Mouse (Mus musculus): Measurements from ENCODE around the gene Zeb2. TPM values are rescaled to one million over a fixed set of nuclear protein-coding genes. Genes with fewer than 3 reads are reported as not detected.

Gene Zeb2
- polyA plus RNA-seq, 1 experiment from 2014 or later, result 28.0 TPM

DNA sequence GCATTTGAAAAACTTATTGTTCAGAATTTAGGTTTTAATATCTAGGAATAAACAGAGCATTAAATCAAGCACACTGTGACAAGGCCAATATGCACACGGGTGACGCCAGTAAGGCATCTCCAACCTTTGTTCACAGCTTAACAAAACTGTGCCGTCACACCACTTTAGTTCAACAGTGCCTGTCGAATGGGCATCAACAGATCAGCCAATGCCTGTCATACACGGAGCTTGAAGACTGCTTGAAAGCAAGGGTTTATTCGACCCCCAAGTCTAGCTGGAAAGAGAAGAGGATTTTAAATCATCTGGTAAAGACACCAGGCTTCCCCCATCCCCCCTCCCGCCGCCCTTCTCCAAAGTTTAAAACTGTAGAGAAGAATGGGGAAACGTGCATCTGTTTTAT, 21.4 kb downstream of the Zeb2 start:
- Histone ChIP-seq H3K27me3 (replicated peaks) (no peaks in the 10 kb centered on the region), H3K4me2 (no peak overlapping the region), H3K9ac (no peak overlapping the region), H3K4me1 (replicated peaks) (peaks cover 60% of the 10 kb centered on the region), H3K4me3 (no peak overlapping the region), H3K36me3 (peaks cover 11% of the 10 kb centered on the region; the same call in 1 of the 2 replicates), H3K9me3 (replicated peaks) (no peaks in the 10 kb centered on the region), H3K27ac (ENCODE audit: poor library complexity, severe bottlenecking) (no peak overlapping the region)
- no peak for ATAC-seq (ENCODE audit: insufficient number of reproducible peaks, low FRiP score)
- WGBS, result 53% methylated on average over 9 of the region's 9 CpGs

DNA sequence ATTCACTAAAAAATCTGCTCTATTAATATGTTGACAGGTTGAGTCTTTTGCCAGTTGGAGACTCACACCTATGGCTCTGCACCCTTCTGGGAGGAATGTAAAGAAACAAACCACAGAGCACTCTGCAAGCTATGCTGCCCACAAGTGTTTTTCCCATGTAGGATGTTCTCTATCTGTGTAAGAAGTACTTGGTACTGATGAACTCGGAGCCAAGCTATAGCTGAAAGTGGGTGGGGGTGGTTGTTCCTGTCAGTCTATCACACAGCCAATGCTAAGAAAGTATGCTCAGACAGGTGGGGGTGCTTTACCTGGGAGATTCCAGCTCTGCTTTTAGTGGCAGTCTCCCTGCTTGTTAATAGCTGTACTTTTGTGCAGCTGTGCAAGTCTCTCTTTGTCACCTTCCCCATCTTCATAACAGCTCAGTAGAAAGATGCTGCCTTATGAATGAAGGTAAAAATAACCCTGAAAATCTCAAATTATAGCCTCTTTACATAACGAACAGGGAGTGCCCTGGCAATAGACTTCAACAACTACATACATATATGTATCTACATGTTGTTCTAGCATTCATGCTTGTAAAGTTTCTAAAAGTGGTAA, 22.7 kb downstream of the Zeb2 start:
- no peak overlapping the region for H3K4me2 ChIP-seq
- peaks cover 59% of the 10 kb centered on the region for H3K4me1 ChIP-seq (replicated peaks)
- H3K9me3 ChIP-seq (replicated peaks), result no peaks in the 10 kb centered on the region
- no peak overlapping the region for H3K4me3 ChIP-seq
- peaks cover 11% of the 10 kb centered on the region; the same call in 1 of the 2 replicates for H3K36me3 ChIP-seq
- ATAC-seq (ENCODE audit: insufficient number of reproducible peaks, low FRiP score), result no peak
- WGBS, result 63% methylated on average over 2 of the region's 2 CpGs
- H3K27me3 ChIP-seq (replicated peaks), result no peaks in the 10 kb centered on the region
- H3K9ac ChIP-seq, result no peak overlapping the region
- H3K27ac ChIP-seq (ENCODE audit: poor library complexity, severe bottlenecking), result 0 out of 2 replicates have a peak overlapping the region, but pooled peaks have one; percentile 9

DNA sequence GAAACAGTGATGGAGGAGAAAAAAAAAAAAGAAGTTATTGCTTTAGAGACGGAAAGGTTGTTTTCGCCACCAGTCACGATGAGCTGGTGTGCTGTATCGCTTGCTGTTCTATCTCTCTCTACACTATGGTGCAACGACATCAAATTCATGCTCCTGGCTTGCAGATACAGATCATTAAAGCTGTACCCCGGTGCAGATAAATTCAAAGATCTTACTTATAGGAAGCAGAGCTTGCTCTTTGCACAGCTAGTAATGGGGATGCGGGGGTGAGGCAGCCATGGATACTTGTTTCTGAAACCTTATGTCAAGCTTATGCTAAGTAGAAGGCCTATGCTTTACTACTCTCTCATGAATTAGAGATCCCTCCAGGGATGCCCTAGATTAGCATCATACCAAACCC, 23.7 kb downstream of the Zeb2 start:
- Histone ChIP-seq H3K4me1 (replicated peaks) (peaks cover 62% of the 10 kb centered on the region), H3K9ac (no peak overlapping the region), H3K4me3 (no peak overlapping the region), H3K9me3 (replicated peaks) (no peaks in the 10 kb centered on the region), H3K4me2 (no peak overlapping the region), H3K36me3 (peaks cover 11% of the 10 kb centered on the region; the same call in 1 of the 2 replicates), H3K27me3 (replicated peaks) (no peaks in the 10 kb centered on the region), H3K27ac (ENCODE audit: poor library complexity, severe bottlenecking) (no peak overlapping the region)
- no peak for ATAC-seq (ENCODE audit: insufficient number of reproducible peaks, low FRiP score)
- 95% methylated on average over 7 of the region's 7 CpGs for WGBS

DNA sequence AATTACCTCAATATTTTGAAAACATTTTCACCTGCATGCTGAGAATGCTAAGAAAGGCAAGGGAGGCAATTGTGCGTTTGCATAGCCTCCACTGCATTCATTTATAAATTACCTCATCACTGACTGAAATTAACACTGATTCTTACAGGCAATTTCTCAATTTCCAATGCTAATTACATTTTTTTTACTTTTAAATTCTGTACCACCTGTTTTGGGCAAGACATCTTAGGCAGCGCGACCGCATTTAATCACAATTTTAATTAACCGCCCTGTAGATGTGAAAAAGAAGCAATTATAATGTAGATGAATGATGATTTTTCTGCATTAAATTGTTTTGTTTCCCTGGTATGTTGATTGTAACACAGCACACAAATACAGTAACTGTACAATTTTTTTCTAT, 24.5 kb downstream of the Zeb2 start:
- H3K4me1 ChIP-seq (replicated peaks), result peaks cover 62% of the 10 kb centered on the region
- H3K9ac ChIP-seq, result no peak overlapping the region
- peaks cover 11% of the 10 kb centered on the region; the same call in 1 of the 2 replicates for H3K36me3 ChIP-seq
- no peaks in the 10 kb centered on the region for H3K27me3 ChIP-seq (replicated peaks)
- H3K4me3 ChIP-seq, result no peak overlapping the region
- ATAC-seq (ENCODE audit: insufficient number of reproducible peaks, low FRiP score), result no peak
- no peak overlapping the region for H3K4me2 ChIP-seq
- WGBS, result 96% methylated on average over 5 of the region's 5 CpGs
- H3K27ac ChIP-seq (ENCODE audit: poor library complexity, severe bottlenecking), result no peak overlapping the region
- H3K9me3 ChIP-seq (replicated peaks), result no peaks in the 10 kb centered on the region

DNA sequence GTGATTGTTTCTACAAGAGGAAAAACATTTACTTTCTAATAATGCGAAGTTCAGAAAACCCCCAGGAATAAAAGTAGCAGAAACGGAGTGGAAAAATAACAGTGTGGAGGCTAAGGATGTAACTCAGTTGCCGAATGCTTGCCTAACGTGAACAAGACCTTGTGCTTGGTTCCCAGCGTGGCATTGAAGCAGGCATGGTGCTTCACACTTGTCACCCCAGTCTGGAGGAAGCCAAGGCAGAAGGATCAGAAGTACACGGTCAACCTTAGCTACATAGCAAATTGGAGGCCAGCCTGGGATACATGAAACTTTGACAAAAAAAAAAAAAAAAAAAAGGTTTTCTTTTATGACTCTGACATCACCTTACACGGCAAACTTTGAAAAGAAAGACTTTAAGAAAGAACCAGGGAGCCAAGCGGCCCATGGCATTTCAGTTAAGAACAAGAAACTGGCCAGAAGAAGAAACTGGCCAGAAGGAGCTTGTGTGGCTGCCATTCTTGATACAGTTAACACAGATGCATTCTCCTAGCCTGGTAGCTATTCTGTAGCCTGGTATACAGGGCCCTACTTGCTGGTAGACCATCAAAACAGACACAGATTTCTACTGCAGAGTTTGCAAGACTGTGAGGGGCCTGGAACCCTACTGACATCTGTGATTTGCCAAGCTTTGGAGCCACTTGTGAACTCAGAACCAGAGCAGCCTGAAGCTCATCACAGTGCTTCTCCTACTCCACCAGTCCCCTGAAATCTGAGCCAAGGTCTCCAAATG, 26.5 kb downstream of the Zeb2 start:
- 93% methylated on average over 8 of the region's 8 CpGs for WGBS
- peaks cover 52% of the 10 kb centered on the region for H3K4me1 ChIP-seq (replicated peaks)
- H3K4me3 ChIP-seq, result no peak overlapping the region
- H3K27me3 ChIP-seq (replicated peaks), result no peaks in the 10 kb centered on the region
- no peak overlapping the region for H3K4me2 ChIP-seq
- H3K9me3 ChIP-seq (replicated peaks), result no peaks in the 10 kb centered on the region
- no peak overlapping the region for H3K27ac ChIP-seq (ENCODE audit: poor library complexity, severe bottlenecking)
- ATAC-seq (ENCODE audit: insufficient number of reproducible peaks, low FRiP score), result no peak
- peaks cover 11% of the 10 kb centered on the region; the same call in 1 of the 2 replicates for H3K36me3 ChIP-seq
- no peak overlapping the region for H3K9ac ChIP-seq

DNA sequence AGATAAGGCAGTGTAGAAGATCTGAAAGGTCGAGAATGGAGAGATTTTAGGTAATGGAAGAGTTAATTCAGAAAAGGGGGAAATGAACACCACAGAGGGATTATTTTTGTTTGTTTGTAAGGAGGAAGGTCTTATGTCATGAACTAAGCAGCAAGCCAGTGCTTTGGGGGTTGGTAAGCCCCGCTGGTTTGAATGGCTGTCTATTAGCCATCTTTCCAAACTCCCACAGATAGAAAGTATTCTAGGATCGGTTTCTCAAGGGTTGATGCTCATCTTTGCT, 28.0 kb downstream of the Zeb2 start:
- no peak for ATAC-seq (ENCODE audit: insufficient number of reproducible peaks, low FRiP score)
- no peak overlapping the region for H3K4me2 ChIP-seq
- no peaks in the 10 kb centered on the region for H3K27me3 ChIP-seq (replicated peaks)
- no peak overlapping the region for H3K27ac ChIP-seq (ENCODE audit: poor library complexity, severe bottlenecking)
- H3K36me3 ChIP-seq, result peaks cover 15% of the 10 kb centered on the region; the same call in 1 of the 2 replicates
- H3K4me3 ChIP-seq, result no peak overlapping the region
- no peak overlapping the region for H3K9ac ChIP-seq
- WGBS, result 42% methylated on average over 3 of the region's 3 CpGs
- H3K4me1 ChIP-seq (replicated peaks), result peaks cover 41% of the 10 kb centered on the region
- H3K9me3 ChIP-seq (replicated peaks), result no peaks in the 10 kb centered on the region

DNA sequence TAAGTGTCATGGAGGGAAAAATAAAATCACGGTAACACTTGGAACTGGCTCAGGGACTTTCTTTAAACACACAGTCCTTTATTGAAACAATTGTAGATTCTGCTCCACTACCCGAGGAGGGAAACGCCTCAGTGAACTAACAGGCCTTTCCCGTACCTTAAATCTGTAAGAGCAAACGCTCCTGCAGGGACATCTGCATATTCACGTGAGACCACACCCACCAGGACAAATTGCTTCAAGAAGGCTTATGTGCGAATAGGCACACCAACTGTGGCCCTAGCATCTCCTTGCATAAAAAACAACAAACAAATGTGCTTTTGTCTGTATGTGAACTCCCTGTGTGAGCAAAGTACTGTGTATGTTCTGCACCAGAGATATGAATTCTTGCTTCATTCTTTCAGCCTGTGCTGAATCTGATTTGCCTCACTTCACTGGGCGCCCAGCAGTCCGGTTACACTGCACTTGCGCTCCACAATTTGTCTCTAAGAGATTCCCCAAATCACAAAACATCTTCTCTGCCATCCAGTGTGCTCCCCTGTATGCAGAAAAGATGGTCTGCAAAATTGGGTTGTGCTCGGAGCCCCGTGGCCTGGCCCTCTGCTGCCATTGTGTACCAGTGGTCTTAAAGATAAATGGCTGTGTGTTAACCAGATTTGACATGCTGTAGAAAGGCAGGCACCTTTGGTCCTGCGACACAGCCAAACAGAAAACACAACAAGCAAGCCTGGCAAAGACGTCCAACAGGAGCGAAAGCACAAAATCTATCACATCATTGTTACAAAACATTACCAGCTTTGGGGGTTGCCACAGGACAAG, 28.6 kb downstream of the Zeb2 start:
- H3K36me3 ChIP-seq, result peaks cover 11% of the 10 kb centered on the region; the same call in 1 of the 2 replicates
- no peak for ATAC-seq (ENCODE audit: insufficient number of reproducible peaks, low FRiP score)
- H3K9ac ChIP-seq, result peak overlapping the region; percentile 27; the same call in 1 of the 2 replicates
- H3K27ac ChIP-seq (ENCODE audit: poor library complexity, severe bottlenecking), result no peak overlapping the region; the same call in 1 of the 2 replicates
- peak overlapping the region; percentile 41 for H3K4me2 ChIP-seq
- H3K9me3 ChIP-seq (replicated peaks), result no peaks in the 10 kb centered on the region
- H3K4me1 ChIP-seq (replicated peaks), result peaks cover 36% of the 10 kb centered on the region
- no peaks in the 10 kb centered on the region for H3K27me3 ChIP-seq (replicated peaks)
- no peak overlapping the region for H3K4me3 ChIP-seq
- 40% methylated on average over 15 of the region's 15 CpGs for WGBS

DNA sequence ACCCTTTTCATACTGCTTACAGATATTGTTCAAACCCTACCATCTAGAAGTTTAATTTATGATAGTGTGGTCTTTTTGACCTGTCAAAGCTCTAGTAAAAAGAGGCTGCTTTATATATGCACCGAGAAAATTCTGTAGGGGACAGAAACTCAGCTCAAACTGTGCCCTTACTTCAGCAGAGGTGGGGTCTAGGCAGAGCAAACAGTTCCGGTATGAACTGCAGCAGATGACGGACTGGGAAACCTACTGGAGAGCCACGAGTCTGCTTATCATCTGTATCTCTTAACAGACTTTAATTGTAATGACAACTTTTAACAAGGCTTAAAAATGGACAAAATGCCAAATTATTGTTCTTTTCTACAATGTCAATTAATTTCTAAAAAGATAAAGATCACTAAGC, 30.0 kb downstream of the Zeb2 start:
- no peak overlapping the region for H3K27ac ChIP-seq (ENCODE audit: poor library complexity, severe bottlenecking)
- H3K9ac ChIP-seq, result no peak overlapping the region
- H3K9me3 ChIP-seq (replicated peaks), result no peaks in the 10 kb centered on the region
- no peaks in the 10 kb centered on the region for H3K27me3 ChIP-seq (replicated peaks)
- H3K4me2 ChIP-seq, result no peak overlapping the region
- WGBS, result 49% methylated on average over 4 of the region's 4 CpGs
- no peak for ATAC-seq (ENCODE audit: insufficient number of reproducible peaks, low FRiP score)
- peaks cover 40% of the 10 kb centered on the region for H3K4me1 ChIP-seq (replicated peaks)
- peaks cover 4% of the 10 kb centered on the region; the same call in 1 of the 2 replicates for H3K36me3 ChIP-seq
- H3K4me3 ChIP-seq, result no peak overlapping the region

DNA sequence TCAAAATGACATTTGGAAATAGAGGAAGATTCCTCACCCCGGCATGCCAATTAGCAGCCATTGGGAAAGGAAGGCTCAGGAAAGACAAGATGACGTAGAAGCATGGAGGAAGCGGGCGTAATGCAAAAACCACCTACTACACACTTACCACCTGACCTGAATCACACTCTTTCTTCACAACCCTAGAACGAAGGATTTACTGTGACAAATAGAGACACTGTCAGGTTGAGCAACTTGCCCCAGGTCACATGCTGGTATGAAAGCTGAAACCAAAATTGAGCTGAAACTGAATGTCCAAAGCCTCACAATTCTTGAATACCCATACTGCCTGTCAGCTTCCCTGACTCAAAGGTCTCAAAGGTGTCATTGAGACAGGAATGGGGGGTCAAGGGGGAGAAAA, 31.5 kb downstream of the Zeb2 start:
- H3K27ac ChIP-seq (ENCODE audit: poor library complexity, severe bottlenecking), result no peak overlapping the region
- peaks cover 4% of the 10 kb centered on the region; the same call in 1 of the 2 replicates for H3K36me3 ChIP-seq
- no peak overlapping the region for H3K9ac ChIP-seq
- no peaks in the 10 kb centered on the region for H3K27me3 ChIP-seq (replicated peaks)
- no peaks in the 10 kb centered on the region for H3K9me3 ChIP-seq (replicated peaks)
- 92% methylated on average over 5 of the region's 5 CpGs for WGBS
- peaks cover 43% of the 10 kb centered on the region for H3K4me1 ChIP-seq (replicated peaks)
- no peak for ATAC-seq (ENCODE audit: insufficient number of reproducible peaks, low FRiP score)
- H3K4me3 ChIP-seq, result no peak overlapping the region
- no peak overlapping the region for H3K4me2 ChIP-seq

DNA sequence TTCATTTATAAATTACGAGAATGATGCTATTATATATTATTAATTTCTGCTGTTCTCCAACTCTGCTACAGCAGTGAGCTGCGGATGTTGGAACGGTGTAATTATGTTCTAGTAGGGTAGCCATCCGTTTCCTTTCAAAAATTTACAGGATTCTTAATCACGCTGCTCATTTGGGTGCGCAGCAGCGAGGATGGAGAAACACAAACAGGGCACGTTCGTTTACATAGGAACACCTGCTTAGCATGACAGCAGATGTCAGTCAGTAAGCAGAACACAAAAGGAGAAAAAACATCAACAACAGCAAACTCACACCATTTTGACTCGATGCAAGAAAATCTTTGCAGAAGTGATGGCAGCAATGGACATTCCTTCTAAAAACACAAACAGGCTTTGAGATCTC, 34.2 kb downstream of the Zeb2 start:
- Histone ChIP-seq H3K27me3 (replicated peaks) (no peaks in the 10 kb centered on the region), H3K4me2 (no peak overlapping the region), H3K9me3 (replicated peaks) (no peaks in the 10 kb centered on the region), H3K4me3 (no peak overlapping the region), H3K36me3 (peaks cover 4% of the 10 kb centered on the region; the same call in 1 of the 2 replicates), H3K27ac (ENCODE audit: poor library complexity, severe bottlenecking) (no peak overlapping the region), H3K9ac (no peak overlapping the region), H3K4me1 (replicated peaks) (peaks cover 29% of the 10 kb centered on the region)
- WGBS, result 84% methylated on average over 10 of the region's 10 CpGs
- ATAC-seq (ENCODE audit: insufficient number of reproducible peaks, low FRiP score), result no peak

DNA sequence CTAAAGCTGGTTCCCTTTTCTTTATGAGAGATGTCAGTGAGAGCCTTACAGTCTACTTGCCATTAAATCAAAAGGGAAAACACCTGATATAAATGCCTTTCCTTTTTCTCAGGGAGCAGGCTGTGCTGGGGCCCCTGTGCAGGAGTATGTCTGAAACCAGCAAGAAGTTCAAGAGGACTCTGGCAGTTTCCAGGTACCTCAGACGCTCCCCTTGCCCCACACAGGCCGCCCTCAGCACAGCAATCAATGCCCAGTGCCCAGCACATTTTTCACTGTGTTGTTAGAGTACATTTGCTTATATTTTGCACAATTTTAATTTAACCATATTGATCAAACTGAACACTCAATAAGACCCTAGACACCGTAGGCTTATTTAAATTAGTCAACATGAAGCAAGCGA, 35.6 kb downstream of the Zeb2 start:
- H3K27me3 ChIP-seq (replicated peaks), result no peaks in the 10 kb centered on the region
- H3K36me3 ChIP-seq, result peaks cover 4% of the 10 kb centered on the region; the same call in 1 of the 2 replicates
- H3K9me3 ChIP-seq (replicated peaks), result no peaks in the 10 kb centered on the region
- peaks cover 26% of the 10 kb centered on the region for H3K4me1 ChIP-seq (replicated peaks)
- WGBS, result 77% methylated on average over 4 of the region's 4 CpGs
- ATAC-seq (ENCODE audit: insufficient number of reproducible peaks, low FRiP score), result no peak
- no peak overlapping the region for H3K4me3 ChIP-seq
- H3K4me2 ChIP-seq, result no peak overlapping the region
- no peak overlapping the region for H3K27ac ChIP-seq (ENCODE audit: poor library complexity, severe bottlenecking)
- no peak overlapping the region for H3K9ac ChIP-seq
